Mouse (Mus musculus): ENCODE results near the gene Pth2.

Pth2 gene

GRCm38 (mm10) chr7:45153586-45153985, 27.2 kb upstream of the Pth2 start:
- no peak for DNase-seq (ENCODE audit: low spot score in 2 of 2)

- peak; percentile 97 to 99 for DNase-seq (ENCODE audit: low spot score in 2 of 2)
These were observed 26.5 kb upstream of the Pth2 start, which contains the start of the genes Pih1d1 and Aldh16a1 for GRCm38 (mm10) chr7:45154096-45154992. Gene Pih1d1 (plus strand): TSS chr7:45154303. Gene Aldh16a1 (minus strand): TSS chr7:45154584.

- peak; percentile 34 to 78 for DNase-seq (ENCODE audit: low spot score in 2 of 2)
These were observed 25.7 kb upstream of the Pth2 start for GRCm38 (mm10) chr7:45154993-45155514.

- no peak for DNase-seq (ENCODE audit: low spot score in 2 of 2)
These were observed 25.2 kb upstream of the Pth2 start for GRCm38 (mm10) chr7:45155590-45155989.

- no peak for DNase-seq (ENCODE audit: low spot score in 2 of 2)
These were observed 24.6 kb upstream of the Pth2 start for GRCm38 (mm10) chr7:45156206-45156605.

- DNase-seq (ENCODE audit: low spot score in 2 of 2) = no peak
These were observed 23.3 kb upstream of the Pth2 start for GRCm38 (mm10) chr7:45157459-45157858.

- DNase-seq (ENCODE audit: low spot score in 2 of 2) = no peak
These were observed 21.8 kb upstream of the Pth2 start for GRCm38 (mm10) chr7:45158991-45159390.

- DNase-seq (ENCODE audit: low spot score in 2 of 2) = no peak
These were observed 20.4 kb upstream of the Pth2 start for GRCm38 (mm10) chr7:45160316-45160800.

- no peak for DNase-seq (ENCODE audit: low spot score in 2 of 2)
These were observed 19.9 kb upstream of the Pth2 start for GRCm38 (mm10) chr7:45160866-45161265.

GRCm38 (mm10) chr7:45161612-45162473, 19.0 kb upstream of the Pth2 start:
- DNase-seq (ENCODE audit: low spot score in 2 of 2) = peak; percentile 85 to 91

- DNase-seq (ENCODE audit: low spot score in 2 of 2) = no peak
These were observed 18.2 kb upstream of the Pth2 start for GRCm38 (mm10) chr7:45162551-45162950.

- no peak for DNase-seq (ENCODE audit: low spot score in 2 of 2)
These were observed 17.7 kb upstream of the Pth2 start for GRCm38 (mm10) chr7:45162996-45163615.

GRCm38 (mm10) chr7:45163735-45164490, 16.9 kb upstream of the Pth2 start, which contains the start of gene Slc17a7:
Gene Slc17a7 (plus strand): TSS chr7:45163949.
- DNase-seq (ENCODE audit: low spot score in 2 of 2) = peak in 1 of 2 experiments; percentile 46

GRCm38 (mm10) chr7:45164833-45165232, 16.0 kb upstream of the Pth2 start:
- DNase-seq (ENCODE audit: low spot score in 2 of 2) = no peak

GRCm38 (mm10) chr7:45165701-45166100, 15.1 kb upstream of the Pth2 start:
- no peak for DNase-seq (ENCODE audit: low spot score in 2 of 2)

GRCm38 (mm10) chr7:45166950-45167401, 13.8 kb upstream of the Pth2 start:
- no peak for DNase-seq (ENCODE audit: low spot score in 2 of 2)

- DNase-seq (ENCODE audit: low spot score in 2 of 2) = no peak
These were observed 12.9 kb upstream of the Pth2 start for GRCm38 (mm10) chr7:45167761-45168445.

GRCm38 (mm10) chr7:45168656-45169055, 12.1 kb upstream of the Pth2 start:
- DNase-seq (ENCODE audit: low spot score in 2 of 2) = no peak

GRCm38 (mm10) chr7:45169495-45169894, 11.3 kb upstream of the Pth2 start:
- no peak for DNase-seq (ENCODE audit: low spot score in 2 of 2)

GRCm38 (mm10) chr7:45172974-45173373, 7.8 kb upstream of the Pth2 start:
- peak; percentile 43 to 72 for DNase-seq (ENCODE audit: low spot score in 2 of 2)

Measured in spleen, postnatal 10 days (tissue).